Mouse (Mus musculus) layer of hippocampus, postnatal 25 days (tissue): ENCODE data around the gene Itch. TPM values are rescaled to one million over a fixed set of nuclear protein-coding genes. Genes with fewer than 3 reads are reported as not detected.
"Not testable (repeated sequence)": the region's sequence is repeated elsewhere in the genome, so short reads cannot be mapped to it uniquely, and the experiment has no call there.

ENCODE experiments used
- DNase-seq, 2 experiments: peaks; one replicate each; pipeline ENCODE4 v3.0.0; 2022; ENCODE audit warnings: mixed read lengths in 2 of 2, low spot score in 1 of 2; ENCODE audit errors: extremely low spot score in 1 of 2
- total RNA-seq, 2 experiments: library from RNA; stranded (reverse); gene quantifications; 2 replicates each; pipeline ENCODE4 v1.2.3; 2021

Itch gene
- total RNA-seq, 2 experiments from 2014 or later, result 56.5 to 57.7 TPM

DNA sequence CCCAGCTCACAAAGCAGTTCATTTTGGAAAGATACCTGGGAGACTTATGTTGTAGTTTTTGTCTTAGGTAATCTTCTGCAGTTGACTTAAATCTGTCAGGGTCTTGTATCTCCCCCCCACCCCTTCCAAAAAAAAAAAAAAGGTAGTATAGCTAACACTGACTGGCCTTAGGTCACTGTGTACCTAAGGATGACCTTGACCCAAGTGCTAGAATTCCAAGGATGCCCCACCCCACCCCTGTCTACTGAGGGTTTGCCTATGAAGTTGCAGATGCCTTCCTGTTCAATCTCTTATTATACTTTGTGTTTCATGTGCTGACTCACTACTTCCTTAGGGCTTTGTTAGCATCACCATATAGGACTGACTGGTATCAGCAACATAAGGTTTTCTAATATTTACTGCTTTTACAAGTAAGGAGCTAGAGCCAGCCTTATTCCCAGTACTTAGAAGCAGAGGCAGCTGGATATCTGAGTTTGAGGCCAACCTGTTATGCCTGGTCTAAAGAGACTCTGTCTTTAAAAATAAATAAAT lies 8.8 kb downstream of the Itch start:
- DNase-seq, result no peak

- DNase-seq, result not testable (repeated sequence)
These were observed 16.0 kb downstream of the Itch start for GRCm38 (mm10) chr2:155149296-155149695.

DNA sequence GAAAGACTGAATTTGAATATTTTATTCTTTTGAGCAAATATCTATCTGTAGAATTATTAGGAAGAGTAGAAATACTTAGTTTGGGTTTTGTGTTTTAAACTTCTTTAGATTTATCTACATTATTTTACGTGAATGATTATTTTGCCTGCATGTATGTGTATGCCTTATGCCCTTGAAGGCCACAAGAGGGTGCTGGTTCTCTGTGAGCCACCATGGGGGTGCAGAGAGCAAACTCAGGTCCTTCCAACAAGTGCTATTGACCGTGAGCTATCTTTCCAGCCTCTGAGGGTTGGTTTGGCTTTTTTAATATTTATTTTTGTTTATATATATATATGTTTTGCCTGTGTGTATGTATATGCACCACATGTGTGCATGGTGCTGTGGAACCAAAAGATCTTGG lies 74.1 kb downstream of the Itch start:
- DNase-seq, result no peak

DNA sequence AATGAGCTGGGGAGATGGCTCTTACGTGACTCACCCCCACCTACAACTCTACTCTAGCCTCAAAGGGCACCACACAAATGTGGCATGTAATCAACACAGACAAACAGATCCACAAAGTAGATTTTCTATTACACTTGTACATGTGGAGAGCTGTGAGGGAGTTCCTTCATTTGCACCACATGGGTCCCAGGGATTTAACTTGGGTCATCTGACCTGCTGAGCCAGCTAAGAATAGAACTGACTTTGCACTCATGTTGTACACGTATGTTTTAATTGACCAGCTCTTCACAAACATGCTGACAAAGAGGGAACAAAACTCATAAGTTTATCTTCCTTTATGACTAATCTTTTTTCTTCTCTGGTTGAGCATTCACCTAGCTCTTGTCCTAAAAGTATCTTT lies 89.8 kb downstream of the Itch start:
- DNase-seq, result no peak

- no peak for DNase-seq
These were observed 91.4 kb downstream of the Itch start for GRCm38 (mm10) chr2:155224721-155225120.

GRCm38 (mm10) chr2:155235746-155236361 lies 102.5 kb downstream of the Itch start:
- DNase-seq, result no peak

GRCm38 (mm10) chr2:155236362-155236992 lies 103.2 kb downstream of the Itch start, which contains the start of gene Dynlrb1:
TSS of gene Dynlrb1 (plus strand) at chr2:155236533.
- DNase-seq, result peak; percentile 99 to 100

- DNase-seq, result no peak
These were observed 104.0 kb downstream of the Itch start for GRCm38 (mm10) chr2:155237276-155237675.

- DNase-seq, result no peak
These were observed 107.6 kb downstream of the Itch start for GRCm38 (mm10) chr2:155240915-155241314.

DNA sequence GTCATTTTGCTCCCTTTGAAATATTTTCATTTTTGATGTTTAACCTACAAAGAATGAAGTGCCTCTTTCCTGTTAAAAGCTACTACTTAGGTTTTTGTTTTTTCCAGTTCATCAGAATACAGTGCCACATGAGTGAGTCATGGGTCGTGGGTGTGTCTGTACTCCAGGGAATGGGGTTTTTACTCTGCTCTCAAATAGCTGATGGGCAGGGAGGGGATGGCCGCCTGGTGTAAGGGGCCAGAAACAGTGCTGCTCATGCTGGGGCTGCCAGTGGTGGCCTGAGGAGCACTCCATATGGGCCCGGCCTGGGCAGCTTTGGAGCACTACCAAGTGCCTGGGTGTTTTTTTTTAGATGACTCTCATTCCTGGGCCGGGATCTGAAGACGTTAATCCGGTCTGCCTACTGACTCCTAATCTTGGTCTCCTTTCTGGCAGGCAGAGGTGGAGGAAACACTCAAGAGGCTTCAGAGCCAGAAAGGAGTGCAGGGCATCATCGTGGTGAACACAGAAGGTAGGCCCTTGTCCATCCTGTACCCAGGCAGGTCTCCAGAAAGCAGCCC lies 109.1 kb downstream of the Itch start:
- DNase-seq, result no peak

- DNase-seq, result no peak
These were observed 112.9 kb downstream of the Itch start for GRCm38 (mm10) chr2:155246231-155246630.

DNA sequence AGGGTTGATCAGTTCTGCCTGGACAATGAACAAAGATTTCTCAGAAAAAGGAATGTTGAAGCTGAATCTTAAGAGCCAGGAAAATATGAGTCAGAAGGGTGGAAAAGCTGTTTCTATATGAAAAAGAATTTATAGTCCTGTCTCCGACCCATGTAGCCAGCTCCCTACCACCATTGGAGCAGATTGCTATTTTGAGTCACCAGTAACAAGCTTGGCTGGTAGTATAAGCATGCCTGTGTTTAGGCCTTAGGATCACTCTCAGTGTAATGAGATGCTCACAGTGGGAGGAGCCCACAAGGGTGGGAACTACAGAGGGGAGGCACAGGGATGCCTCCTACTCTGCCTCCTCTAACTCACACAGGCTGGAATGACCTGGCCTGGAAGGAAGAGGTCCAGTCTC lies 114.9 kb downstream of the Itch start:
- DNase-seq, result no peak

- DNase-seq, result no peak
These were observed 115.4 kb downstream of the Itch start for GRCm38 (mm10) chr2:155248718-155249117.

DNA sequence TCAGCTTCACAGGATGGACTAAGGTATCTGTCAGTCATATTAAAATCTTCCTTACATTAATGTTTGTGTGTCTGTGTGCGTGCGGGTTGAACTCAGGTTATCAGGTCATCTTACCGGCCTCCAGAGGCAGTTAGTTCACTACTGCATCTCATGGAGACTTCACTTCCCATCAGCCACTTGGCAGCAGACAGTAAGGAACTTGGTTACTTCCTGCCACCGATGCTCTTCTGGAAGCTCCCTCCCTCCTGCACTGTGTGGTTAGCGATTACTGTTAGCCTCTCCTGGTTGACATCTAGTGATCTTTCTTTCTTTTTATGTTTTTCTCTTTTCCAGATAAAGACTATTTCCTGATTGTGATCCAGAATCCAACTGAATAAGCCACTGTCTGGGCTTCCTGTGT lies 116.3 kb downstream of the Itch start:
- DNase-seq, result no peak

- DNase-seq, result no peak
These were observed 132.2 kb downstream of the Itch start for GRCm38 (mm10) chr2:155265526-155265925.

DNA sequence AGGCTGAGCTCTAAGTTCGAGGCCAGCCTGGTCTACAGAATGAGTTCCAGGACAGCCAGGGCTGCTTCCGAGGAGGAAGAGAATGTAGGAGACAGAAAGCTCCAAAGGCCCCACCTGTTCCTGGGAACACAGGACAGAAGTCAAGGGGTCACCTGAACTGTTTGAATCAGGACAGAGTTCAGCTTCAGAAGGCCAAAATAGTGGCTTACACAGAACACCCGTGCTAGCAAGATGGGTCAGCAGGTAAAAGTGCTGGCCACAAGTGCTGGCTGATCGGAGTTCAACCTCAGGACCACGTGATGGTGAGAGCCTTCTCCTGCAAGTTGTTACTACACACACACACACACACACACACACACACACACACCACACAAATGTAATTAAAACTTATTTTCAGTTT lies 133.6 kb downstream of the Itch start:
- no peak for DNase-seq

- no peak for DNase-seq
These were observed 138.6 kb downstream of the Itch start for GRCm38 (mm10) chr2:155271957-155272356.

GRCm38 (mm10) chr2:155272396-155273170 lies 139.3 kb downstream of the Itch start:
- no peak for DNase-seq

DNA sequence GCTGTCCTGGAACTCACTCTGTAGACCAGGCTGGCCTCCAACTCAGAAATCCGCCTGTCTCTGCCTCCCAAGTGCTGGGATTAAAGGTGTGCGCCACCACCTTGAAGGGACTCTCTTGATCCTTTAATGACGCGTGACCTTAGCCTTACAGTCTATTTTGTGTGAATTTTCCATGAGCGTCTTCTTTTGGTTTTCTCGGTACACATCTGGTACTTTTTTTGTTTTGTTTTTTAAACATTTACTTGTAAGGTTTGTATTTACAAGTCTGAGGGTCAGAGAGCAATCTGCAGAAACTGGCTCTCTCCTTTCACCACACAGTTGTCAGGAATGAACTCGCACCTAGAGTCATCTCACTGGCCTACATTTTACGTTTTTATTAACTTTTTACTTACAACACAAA lies 140.3 kb downstream of the Itch start:
- no peak for DNase-seq

- peak; percentile 97 to 98 for DNase-seq
These were observed 142.9 kb downstream of the Itch start, which contains the start of gene Map1lc3a for GRCm38 (mm10) chr2:155276195-155276594. TSS of gene Map1lc3a (plus strand) at chr2:155276297.
